Mouse (Mus musculus): ENCODE measurements around the gene 4930402F06Rik.

4930402F06Rik gene

GRCm38 (mm10) chr2:35417231-35417630 is 20.3 kb upstream of the 4930402F06Rik start:
- no peak for DNase-seq (ENCODE audit: low spot score in 2 of 2)

- DNase-seq (ENCODE audit: low spot score in 2 of 2), result no peak
Measured at GRCm38 (mm10) chr2:35416473-35416872, 19.5 kb upstream of the 4930402F06Rik start.

- no peak for DNase-seq (ENCODE audit: low spot score in 2 of 2)
Measured at GRCm38 (mm10) chr2:35412810-35413209, 15.8 kb upstream of the 4930402F06Rik start.

DNA sequence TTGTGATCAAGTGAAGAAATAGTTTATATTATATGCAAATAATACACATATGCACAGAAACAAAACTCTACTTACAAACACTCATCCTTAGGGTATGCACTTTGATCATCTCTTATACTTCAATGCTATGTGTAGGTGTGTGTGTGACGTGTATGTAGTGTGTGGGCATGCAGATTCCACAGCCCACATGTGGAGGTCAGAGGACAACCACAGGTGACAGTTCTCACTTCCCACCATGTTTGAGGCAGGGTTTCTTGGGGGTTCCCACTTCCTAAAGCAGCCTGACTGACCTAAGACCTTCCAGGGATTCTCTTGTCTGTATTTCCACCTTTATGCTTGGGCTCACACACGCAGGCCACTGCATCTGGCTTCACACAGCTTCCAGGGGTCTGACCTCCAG is 15.3 kb upstream of the 4930402F06Rik start:
- no peak for DNase-seq (ENCODE audit: low spot score in 2 of 2)

DNA sequence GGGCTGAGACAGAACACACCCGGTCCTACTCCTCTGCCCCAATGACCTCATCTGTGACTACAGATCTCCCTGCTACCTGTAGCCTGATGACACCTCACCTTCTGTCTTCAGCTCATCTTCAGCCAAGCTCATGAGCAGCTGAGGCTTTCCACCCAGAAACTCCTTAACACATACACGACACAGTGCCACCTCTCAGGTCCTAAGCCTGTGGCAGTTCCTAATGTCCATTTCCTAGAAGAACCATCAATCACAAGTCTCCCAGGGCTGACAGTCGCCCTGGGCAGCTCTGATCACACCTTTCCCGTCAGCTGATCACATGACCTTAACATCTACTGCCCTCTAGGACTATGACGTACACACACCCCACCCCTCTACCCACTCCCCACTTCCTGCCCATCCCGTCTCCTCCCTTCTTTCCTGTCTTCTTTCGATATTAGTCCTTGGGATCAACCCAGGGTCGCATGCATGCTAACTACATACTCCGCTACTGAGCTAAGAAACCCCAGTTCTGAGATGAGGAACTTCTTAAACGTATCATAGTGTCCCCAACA is 14.7 kb upstream of the 4930402F06Rik start:
- DNase-seq (ENCODE audit: low spot score in 2 of 2), result no peak

- no peak for DNase-seq (ENCODE audit: low spot score in 2 of 2)
Measured at GRCm38 (mm10) chr2:35409466-35409865, 12.5 kb upstream of the 4930402F06Rik start.

- DNase-seq (ENCODE audit: low spot score in 2 of 2), result no peak
Measured at GRCm38 (mm10) chr2:35408409-35409110, 11.6 kb upstream of the 4930402F06Rik start.

DNA sequence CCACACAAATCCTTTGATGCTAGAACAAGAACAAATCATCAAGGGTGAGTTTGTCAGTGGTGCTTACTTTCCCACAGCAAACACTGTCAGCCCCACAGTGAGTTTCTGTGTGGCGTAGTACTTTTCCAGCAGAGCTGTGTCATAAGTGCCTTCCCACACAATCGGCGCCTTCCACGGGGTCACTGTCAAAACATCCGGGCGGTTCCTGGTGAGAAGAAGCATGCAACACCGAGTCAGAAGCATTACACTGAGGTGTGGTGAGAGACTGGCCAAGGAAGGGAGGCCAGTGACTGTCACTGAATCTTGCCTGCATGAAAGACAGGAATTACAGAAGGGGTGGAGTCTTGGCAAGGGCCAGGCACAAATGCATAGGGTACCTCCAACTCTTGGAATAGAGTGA is 10.9 kb upstream of the 4930402F06Rik start:
- no peak for DNase-seq (ENCODE audit: low spot score in 2 of 2)

- DNase-seq (ENCODE audit: low spot score in 2 of 2), result no peak
Measured at GRCm38 (mm10) chr2:35407266-35407665, 10.3 kb upstream of the 4930402F06Rik start.

DNA sequence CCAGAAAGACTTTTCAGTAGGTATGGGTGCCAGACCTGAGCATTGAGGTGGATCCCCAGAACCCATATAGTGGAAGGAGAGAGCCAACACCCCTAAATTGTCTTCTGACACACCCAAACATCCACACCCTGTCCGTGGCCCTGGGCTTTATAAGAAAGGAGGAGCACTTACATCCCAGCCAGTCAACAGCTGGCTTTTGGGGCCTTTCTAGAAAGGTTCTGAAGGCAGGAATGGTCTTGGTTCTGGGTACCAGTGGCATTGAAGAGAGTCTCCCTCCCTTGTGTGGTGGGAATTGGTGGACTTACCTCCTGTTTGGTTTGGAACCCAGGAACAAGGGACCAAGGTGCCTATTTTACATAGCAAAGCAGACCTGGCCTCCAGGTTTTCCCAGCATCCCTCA is 9.6 kb upstream of the 4930402F06Rik start:
- no peak for DNase-seq (ENCODE audit: low spot score in 2 of 2)

DNA sequence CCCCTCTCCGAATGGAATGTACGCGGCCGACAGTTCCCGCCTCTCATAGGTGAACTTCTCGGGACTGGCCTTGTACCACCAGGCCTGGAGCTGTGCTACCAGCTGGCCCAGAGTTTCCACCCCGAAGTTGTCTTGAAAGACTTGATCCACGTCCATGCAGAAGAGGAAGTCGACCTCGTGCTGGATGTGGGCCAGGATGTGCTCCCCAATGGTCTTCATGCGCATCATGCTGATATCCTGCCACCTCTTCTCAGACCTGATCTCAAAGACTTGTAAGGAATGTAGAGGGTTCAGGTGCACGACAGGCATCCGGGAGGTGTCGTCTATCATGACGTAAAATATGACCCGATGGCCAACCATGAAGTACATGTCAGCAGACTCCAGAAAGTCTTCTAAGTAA is 5.4 kb upstream of the 4930402F06Rik start:
- DNase-seq (ENCODE audit: low spot score in 2 of 2), result no peak

- DNase-seq (ENCODE audit: low spot score in 2 of 2), result no peak
Measured at GRCm38 (mm10) chr2:35400739-35401138, 3.8 kb upstream of the 4930402F06Rik start.

DNA sequence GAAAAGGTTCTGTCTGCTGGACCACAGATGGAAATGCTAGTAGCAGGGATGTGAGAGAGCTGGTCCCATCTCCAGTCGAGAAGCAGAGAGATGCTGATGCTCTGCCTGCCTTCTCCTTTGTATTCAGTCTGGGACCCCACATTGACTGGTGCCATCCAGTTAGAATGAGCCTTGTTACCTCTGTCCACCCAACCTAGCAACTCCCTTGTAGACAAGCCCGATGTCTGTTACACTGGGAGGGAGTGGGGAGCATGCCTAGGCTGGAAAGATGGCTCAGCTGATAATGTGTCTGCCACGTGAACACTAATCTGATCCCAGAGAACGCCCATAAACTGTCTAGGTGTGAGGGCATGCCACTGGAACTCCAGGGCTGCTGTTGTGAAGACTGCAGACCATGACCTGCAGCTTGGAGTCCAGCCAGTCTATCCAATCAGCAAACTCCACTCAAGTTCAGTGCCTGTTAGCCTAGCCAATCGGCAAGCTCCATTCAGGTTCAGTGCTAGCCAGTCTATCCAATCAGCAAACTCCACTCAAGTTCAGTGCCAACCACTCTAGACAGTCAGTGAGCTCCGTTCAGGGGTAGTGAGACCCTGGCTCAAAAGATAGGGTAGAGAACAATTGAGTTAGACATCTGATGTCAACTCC is 1.3 kb upstream of the 4930402F06Rik start:
- peak; percentile 28 to 52 for DNase-seq (ENCODE audit: low spot score in 2 of 2)

- peak; percentile 37 to 42 for DNase-seq (ENCODE audit: low spot score in 2 of 2)
Measured at GRCm38 (mm10) chr2:35397590-35398173, 707 bp upstream of the 4930402F06Rik start.

GRCm38 (mm10) chr2:35385441-35385871 is 11.5 kb downstream of the 4930402F06Rik start:
- no peak for DNase-seq (ENCODE audit: low spot score in 2 of 2)

DNA sequence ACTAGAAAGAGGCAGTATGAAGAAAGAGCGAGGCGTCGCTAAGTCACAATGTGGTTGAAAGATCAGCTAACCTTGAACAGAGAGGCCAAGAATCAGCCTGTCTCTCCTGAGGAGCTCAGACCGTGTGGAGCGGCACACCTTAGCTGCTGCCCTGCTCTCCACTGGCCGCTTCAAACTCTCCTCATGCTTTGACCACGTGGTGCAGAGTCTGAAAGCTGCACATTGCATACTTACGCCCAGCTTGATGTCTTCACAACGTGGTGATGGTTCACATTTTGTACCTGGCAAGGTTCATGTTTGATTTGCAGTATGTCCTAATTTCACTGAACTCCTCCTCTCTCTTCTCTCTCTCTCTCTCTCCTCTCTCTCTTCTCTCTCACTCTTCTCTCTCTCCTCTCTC is 17.7 kb downstream of the 4930402F06Rik start:
- no peak for DNase-seq (ENCODE audit: low spot score in 2 of 2)

DNA sequence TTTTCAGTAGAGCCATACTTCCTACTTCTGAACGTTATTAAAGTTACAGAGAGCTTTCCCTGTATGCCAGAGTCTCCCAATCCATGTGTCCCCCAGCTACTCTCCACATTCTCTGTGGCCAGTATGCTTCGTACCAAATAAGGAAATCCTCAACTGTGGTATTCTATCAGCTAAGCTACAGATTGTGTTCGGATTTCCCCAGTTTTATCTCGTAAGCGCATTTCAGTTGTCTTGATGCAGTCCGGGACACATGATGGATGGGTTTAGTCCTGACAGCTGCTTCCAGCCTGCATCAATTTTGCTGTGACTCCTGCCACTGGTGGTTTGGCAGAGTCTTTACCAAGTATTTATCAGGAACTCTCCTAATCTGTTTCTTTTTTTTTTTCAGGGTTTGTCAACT is 19.4 kb downstream of the 4930402F06Rik start:
- DNase-seq (ENCODE audit: low spot score in 2 of 2), result no peak

GRCm38 (mm10) chr2:35373003-35373402 is 24.0 kb downstream of the 4930402F06Rik start:
- DNase-seq (ENCODE audit: low spot score in 2 of 2), result no peak

DNA sequence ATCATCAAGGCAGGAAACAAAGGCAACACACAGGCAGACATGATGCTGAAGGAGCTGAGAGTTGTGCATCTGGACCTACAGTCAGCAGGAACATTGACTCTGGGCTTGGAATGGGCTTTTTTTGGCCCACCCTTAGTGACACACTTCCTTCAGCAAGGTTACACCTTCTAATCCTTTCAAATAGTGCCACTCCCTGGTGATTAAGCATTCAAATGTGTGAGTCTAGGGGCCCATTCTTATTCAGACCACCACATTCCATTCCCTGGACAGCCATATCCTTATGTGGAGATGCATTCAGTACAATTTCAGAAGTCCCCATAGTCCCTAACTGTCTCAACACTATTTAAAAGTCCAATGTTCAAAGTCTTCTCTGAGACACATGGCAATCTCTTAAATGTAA is 26.3 kb downstream of the 4930402F06Rik start:
- DNase-seq (ENCODE audit: low spot score in 2 of 2), result no peak

GRCm38 (mm10) chr2:35367629-35368028 is 29.3 kb downstream of the 4930402F06Rik start, which contains the start of gene 4930568D16Rik:
Gene 4930568D16Rik, minus strand, starts transcription at chr2:35367729.
- no peak for DNase-seq (ENCODE audit: low spot score in 2 of 2)

DNA sequence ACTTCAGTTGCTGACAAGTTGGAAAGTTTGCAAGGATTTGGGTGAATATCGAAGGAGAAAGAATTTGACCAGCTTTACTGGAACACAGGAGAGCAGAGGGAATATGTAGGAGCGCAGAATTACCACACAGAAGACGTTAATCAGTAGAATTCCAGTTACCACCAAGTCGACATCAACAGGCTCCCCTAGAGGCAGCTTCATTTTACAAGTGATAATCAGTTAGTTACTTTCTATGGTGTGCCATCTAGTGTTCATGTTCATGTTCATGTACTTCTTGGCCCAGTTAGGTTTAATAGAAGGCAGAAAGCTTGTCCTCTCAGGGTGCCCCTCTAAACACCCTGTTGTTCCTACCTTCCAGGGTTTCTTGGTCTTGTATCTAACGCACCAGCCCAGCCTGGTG is 47.8 kb downstream of the 4930402F06Rik start:
- DNase-seq (ENCODE audit: low spot score in 2 of 2), result no peak

GRCm38 (mm10) chr2:35345984-35346383 is 51.0 kb downstream of the 4930402F06Rik start:
- no peak for DNase-seq (ENCODE audit: low spot score in 2 of 2)

DNA sequence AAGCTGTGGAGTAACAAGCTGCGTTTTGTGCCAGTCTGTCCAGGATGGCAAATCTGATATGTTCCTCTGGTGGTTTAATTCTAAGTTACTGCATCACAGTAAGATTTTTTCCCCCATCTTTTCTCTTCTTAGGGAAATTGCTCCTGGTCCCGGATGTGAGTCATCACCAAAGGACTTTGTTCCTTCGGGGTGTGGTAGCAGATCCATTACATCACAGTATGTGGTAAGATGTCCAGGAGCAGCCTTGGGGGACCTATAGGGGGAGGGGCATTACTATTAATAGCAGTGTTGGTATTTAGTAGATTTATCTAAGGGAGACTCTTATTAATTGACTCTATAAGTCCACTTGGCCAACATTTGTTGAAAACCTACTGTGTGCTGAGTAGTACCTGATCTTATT is 54.4 kb downstream of the 4930402F06Rik start:
- DNase-seq (ENCODE audit: low spot score in 2 of 2), result no peak

All from urinary bladder, adult 18-20 months (tissue).